Mouse (Mus musculus) ES-E14 (cell line): ENCODE results near the gene Gm20662.

Source experiments
- HCFC1 ChIP-seq: IDR thresholded peaks from 2 replicates; pipeline ENCODE4 v1.6.1; 2012; ENCODE audit warnings: low read length, inconsistent platforms, borderline replicate concordance; ENCODE audit not compliant: insufficient read depth
- MAFK ChIP-seq: IDR thresholded peaks from 2 replicates; pipeline ENCODE4 v1.6.1; 2014; ENCODE audit warnings: mild to moderate bottlenecking, low read depth, low read length, inconsistent platforms; ENCODE audit not compliant: insufficient read depth

GRCm38 (mm10) chr9:107984052-107984753, 11.9 kb upstream of the Gm20662 start:
- TF ChIP-seq MAFK (no peak), HCFC1 (no peak)
